Mouse (Mus musculus) ES-Bruce4 (cell line): Measurements from ENCODE around the gene Man1c1. TPM values are rescaled to one million over a fixed set of nuclear protein-coding genes. Genes with fewer than 3 reads are reported as not detected.
A peak's percentile ranks its signal among the peaks of the same experiment; 100 is the strongest.

Experiments
- H3K27ac ChIP-seq: 2 replicates; pipeline ENCODE4 v1.5.1; 2012; ENCODE audit warnings: low read length, inconsistent platforms; ENCODE audit not compliant: insufficient read depth
- H3K27me3 ChIP-seq: 2 replicates; pipeline ENCODE4 v1.6.1; 2012; ENCODE audit warnings: mild to moderate bottlenecking, low read length, inconsistent platforms; ENCODE audit not compliant: control insufficient read depth, poor library complexity, insufficient read depth, severe bottlenecking
- H3K36me3 ChIP-seq: 2 replicates; pipeline ENCODE4 v1.6.1; 2012; ENCODE audit warnings: inconsistent platforms, mild to moderate bottlenecking, low read length, moderate library complexity; ENCODE audit not compliant: control insufficient read depth, poor library complexity, insufficient read depth, severe bottlenecking
- H3K4me1 ChIP-seq: one replicate; pipeline ENCODE4 v1.8.1; 2011; ENCODE audit warnings: low read length; ENCODE audit not compliant: control insufficient read depth, insufficient read depth
- H3K4me3 ChIP-seq: 2 replicates; pipeline ENCODE4 v1.5.1; 2011; ENCODE audit warnings: low read depth, mild to moderate bottlenecking, low read length
- H3K9ac ChIP-seq: 2 replicates; pipeline ENCODE4 v1.6.1; 2012; ENCODE audit warnings: low read depth, mild to moderate bottlenecking, inconsistent platforms; ENCODE audit not compliant: poor library complexity, severe bottlenecking
- H3K9me3 ChIP-seq: replicated peaks from 2 replicates; pipeline ENCODE4 v1.6.1; 2012; ENCODE audit warnings: mild to moderate bottlenecking, low read length, inconsistent platforms; ENCODE audit not compliant: control insufficient read depth, poor library complexity, insufficient read depth, severe bottlenecking
- CTCF ChIP-seq: IDR thresholded peaks from one replicate; pipeline ENCODE4 v1.8.1; 2011; ENCODE audit warnings: low read depth, low read length
- EP300 ChIP-seq: IDR thresholded peaks from 2 replicates; pipeline ENCODE4 v1.6.1; 2011; ENCODE audit warnings: low read depth, low read length; ENCODE audit not compliant: insufficient read depth
- POLR2A ChIP-seq: IDR thresholded peaks from one replicate; pipeline ENCODE4 v1.8.1; 2011; ENCODE audit warnings: low read length; ENCODE audit not compliant: insufficient read depth
- polyA plus RNA-seq: library from polyadenylated mRNA; stranded (reverse); fragments of >200 nt; gene quantifications from 2 replicates; pipeline ENCODE4 v1.2.4, GENCODE M21; 2011; ENCODE audit warnings: low read depth; ENCODE audit not compliant: missing spikeins, insufficient read depth, insufficient read length

Man1c1 gene
- polyA plus RNA-seq, 1 experiment = 7.1 TPM

GRCm38 (mm10) chr4:134562014-134562413 is 142.1 kb downstream of the Man1c1 start:
- Histone ChIP-seq H3K36me3 (no peaks in the 10 kb centered on the region), H3K27ac (no peak overlapping the region), H3K4me1 (no peaks in the 10 kb centered on the region), H3K4me3 (no peak overlapping the region), H3K27me3 (no peaks in the 10 kb centered on the region), H3K9me3 (no peaks in the 10 kb centered on the region), H3K9ac (no peak overlapping the region)
- TF ChIP-seq EP300 = no peak

GRCm38 (mm10) chr4:134560699-134561098 is 143.4 kb downstream of the Man1c1 start:
- Histone ChIP-seq H3K27me3 (no peaks in the 10 kb centered on the region), H3K27ac (no peak overlapping the region), H3K36me3 (no peaks in the 10 kb centered on the region), H3K9ac (no peak overlapping the region), H3K4me3 (no peak overlapping the region), H3K9me3 (no peaks in the 10 kb centered on the region), H3K4me1 (no peaks in the 10 kb centered on the region)
- no peak for TF ChIP-seq EP300
- TF ChIP-seq POLR2A = no peak
- TF ChIP-seq CTCF = no peak

- Histone ChIP-seq H3K36me3 (no peaks in the 10 kb centered on the region), H3K27me3 (no peaks in the 10 kb centered on the region), H3K9ac (no peak overlapping the region), H3K4me3 (no peak overlapping the region), H3K27ac (no peak overlapping the region), H3K9me3 (no peaks in the 10 kb centered on the region), H3K4me1 (no peaks in the 10 kb centered on the region)
- TF ChIP-seq CTCF = no peak
- no peak for TF ChIP-seq EP300
- no peak for TF ChIP-seq POLR2A
These were observed 144.9 kb downstream of the Man1c1 start for GRCm38 (mm10) chr4:134559154-134559553.

- H3K9me3 ChIP-seq = no peaks in the 10 kb centered on the region
- no peaks in the 10 kb centered on the region for H3K36me3 ChIP-seq
- TF ChIP-seq POLR2A = no peak
- no peak for TF ChIP-seq EP300
- no peak for TF ChIP-seq CTCF
- no peak overlapping the region for H3K9ac ChIP-seq
- H3K4me3 ChIP-seq = no peak overlapping the region
- H3K27ac ChIP-seq = no peak overlapping the region
- no peaks in the 10 kb centered on the region for H3K4me1 ChIP-seq
- no peaks in the 10 kb centered on the region for H3K27me3 ChIP-seq
These were observed 145.4 kb downstream of the Man1c1 start for GRCm38 (mm10) chr4:134558570-134559113.

GRCm38 (mm10) chr4:134557626-134558249 is 146.4 kb downstream of the Man1c1 start:
- no peaks in the 10 kb centered on the region for H3K27me3 ChIP-seq
- no peak overlapping the region for H3K9ac ChIP-seq
- H3K9me3 ChIP-seq = no peaks in the 10 kb centered on the region
- H3K4me3 ChIP-seq = no peak overlapping the region
- no peak overlapping the region for H3K27ac ChIP-seq
- H3K4me1 ChIP-seq = no peaks in the 10 kb centered on the region
- TF ChIP-seq CTCF (no peak), EP300 (no peak), POLR2A (no peak)
- H3K36me3 ChIP-seq = no peaks in the 10 kb centered on the region

GRCm38 (mm10) chr4:134555956-134556580 is 148.0 kb downstream of the Man1c1 start:
- Histone ChIP-seq H3K36me3 (no peaks in the 10 kb centered on the region), H3K4me3 (no peak overlapping the region), H3K9me3 (no peaks in the 10 kb centered on the region), H3K9ac (no peak overlapping the region), H3K27ac (no peak overlapping the region), H3K4me1 (peaks cover 2% of the 10 kb centered on the region), H3K27me3 (peaks cover 1% of the 10 kb centered on the region; the same call in 1 of the 2 replicates)
- TF ChIP-seq EP300 = no peak
- TF ChIP-seq CTCF = peak; percentile 71
- TF ChIP-seq POLR2A = no peak
